Mouse (Mus musculus): ENCODE data around the gene Swsap1.

The Swsap1 gene

DNA sequence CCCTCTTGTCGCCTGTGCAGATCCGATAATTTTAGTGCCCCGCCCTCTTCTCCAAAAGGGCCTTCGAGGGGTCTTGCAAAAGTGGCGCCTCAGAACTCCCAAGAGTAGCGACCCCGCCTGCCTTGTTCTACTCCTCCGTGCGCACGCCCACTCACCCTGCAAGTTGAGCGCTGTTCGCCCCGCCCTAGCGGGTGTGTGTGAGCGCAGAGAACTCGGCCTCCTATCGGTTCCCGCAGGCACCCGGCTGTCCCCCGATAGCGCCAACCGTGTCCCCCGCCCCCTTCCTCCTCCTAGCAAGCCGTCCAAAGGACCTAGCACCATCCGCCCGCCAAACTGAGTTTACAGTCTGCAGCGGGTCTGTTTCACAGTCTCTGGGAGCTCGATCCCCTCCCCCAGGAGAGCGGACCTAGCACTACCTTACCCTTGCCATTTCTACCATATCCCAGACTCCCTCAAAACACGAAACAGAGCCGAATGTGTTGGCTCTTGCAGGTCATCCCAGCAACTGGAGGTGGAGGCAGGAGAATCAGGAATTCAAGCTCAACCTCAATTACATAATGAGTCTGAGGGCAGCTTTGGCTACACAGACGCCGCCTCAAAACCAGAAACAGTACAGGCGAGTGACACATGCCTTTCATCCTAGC, 7.0 kb downstream of the Swsap1 start:
- DNase-seq (ENCODE audit: low read depth, low spot score), result peak; percentile 73

DNA sequence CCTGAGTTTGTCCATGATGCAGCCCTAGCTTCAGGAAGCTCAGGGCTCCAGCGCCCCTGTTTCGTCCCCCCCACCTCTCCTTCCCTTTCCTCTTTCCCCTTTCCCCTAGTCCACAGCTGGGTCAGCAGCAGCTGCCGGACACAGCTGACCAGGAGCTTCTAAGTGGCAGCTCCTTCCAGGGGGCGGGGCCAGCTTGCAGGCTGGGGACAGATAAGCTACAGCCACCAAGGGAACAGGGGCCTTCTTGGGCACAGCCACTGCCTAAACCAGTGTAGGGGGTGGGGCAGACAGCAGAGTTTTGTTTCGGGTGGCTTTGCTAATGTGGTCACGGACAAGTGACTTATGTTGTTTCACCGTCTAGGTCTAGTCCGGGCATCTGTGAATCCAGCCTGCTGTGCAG, 7.9 kb downstream of the Swsap1 start, which contains the start of gene Epor:
Gene Epor, minus strand, starts transcription at position 90 of the 400 bp plus-strand sequence.
- no peak for DNase-seq (ENCODE audit: low read depth, low spot score)

DNA sequence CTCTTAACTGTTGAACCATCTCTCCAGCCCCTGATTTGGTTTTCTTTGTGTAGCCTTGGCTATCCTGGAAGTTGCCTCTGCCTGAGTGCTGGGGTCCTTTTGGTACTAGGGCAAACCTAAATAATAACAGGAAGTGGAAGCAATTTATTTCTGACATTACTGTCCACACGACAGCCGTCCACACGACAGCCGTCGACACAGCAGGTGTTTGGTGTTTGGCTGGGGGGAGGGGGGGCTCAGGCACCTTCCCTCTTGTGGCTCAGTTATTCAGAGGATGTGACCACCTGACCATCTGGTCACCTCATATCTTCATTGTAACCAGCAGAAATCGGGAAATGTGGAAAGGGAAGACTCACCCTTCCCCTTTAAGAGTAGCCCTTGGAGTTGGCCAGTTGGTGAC, 13.3 kb downstream of the Swsap1 start:
- peak; percentile 57 for DNase-seq (ENCODE audit: low read depth, low spot score)

DNA sequence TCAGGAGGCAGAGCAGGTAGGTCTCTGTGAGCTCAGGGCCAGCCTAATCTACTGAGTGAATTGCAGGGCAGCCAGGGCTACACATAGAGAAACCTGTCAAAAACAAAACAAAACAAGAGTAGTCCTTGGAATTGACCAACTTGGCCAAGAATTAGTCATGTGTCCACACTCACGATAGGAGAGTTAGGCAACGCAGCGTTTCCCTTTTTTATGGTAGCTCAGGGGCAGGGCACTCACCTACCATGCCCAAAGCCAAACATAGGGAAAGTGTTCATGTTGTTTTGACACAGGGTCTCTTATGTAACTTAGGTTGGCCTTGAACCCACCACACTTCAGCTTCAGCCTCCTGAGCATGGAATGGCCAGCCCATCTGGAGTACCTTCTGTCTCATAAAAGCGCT, 13.7 kb downstream of the Swsap1 start:
- DNase-seq (ENCODE audit: low read depth, low spot score), result no peak

DNA sequence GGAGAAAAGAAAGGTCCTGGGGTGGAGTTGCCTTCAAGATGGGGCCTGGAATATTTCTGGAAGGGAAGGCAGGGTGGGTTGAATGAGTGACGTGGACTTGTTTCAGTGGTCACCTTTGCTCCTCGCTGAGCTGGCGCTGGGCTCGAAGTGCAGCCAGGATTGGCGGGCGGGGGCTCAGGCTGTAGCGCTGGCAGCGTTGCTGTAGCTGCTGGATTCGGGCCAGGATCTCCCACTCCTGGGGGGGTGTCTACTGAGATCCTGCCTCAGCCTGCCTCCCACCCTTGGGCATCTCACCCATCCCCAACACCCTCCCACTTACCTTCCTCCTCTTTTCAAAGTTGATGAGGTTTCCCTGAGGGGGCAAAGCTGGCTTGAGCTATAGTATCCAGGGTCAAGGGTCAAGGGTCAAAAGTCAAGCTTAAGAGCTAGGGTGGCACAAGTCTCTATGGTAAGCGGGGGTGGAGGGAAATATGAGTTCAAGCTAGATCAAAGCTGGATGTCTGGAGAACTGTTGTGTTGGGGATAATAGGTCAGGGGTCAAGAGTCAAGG, 21.1 kb downstream of the Swsap1 start:
- DNase-seq (ENCODE audit: low read depth, low spot score), result no peak

DNA sequence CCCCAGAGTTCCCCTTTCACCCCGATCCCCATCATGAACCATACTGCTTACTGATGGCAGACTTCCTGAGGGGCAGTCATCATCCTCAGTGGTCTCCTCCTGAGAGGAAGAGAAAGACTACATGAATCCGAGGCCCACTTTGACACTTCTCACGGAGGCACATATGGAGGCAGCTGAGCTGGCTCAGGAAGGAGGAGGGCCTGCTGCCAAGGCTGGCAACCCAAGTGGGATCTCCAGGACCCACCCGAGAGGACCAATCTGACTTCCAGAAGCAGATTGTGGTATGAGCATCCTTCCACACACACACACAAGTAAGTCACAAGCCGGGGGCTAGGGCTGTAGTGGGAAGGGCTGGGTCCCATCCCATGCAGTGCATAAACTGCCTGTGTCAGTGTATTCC, 21.8 kb downstream of the Swsap1 start:
- no peak for DNase-seq (ENCODE audit: low read depth, low spot score)

DNA sequence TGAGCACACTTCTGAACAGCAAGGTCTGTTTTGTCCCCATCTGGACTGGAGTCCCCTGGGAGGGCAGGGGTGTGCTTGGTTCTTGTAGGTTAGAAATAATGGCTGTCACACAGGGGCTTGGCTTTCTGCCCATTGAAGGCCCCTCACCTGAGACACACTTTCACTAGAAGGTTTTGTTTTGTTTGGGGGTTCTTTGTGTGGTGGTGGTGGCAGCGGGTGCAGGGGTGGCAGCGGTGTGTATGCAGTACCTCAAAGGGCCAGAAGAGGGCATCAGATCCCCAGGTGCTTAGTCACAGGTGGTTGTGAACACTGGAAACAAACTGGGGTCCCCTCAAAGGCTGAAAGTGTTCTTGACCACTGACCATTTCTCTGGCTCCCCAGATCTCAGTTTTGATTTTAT, 22.4 kb downstream of the Swsap1 start:
- DNase-seq (ENCODE audit: low read depth, low spot score), result peak; percentile 52

DNA sequence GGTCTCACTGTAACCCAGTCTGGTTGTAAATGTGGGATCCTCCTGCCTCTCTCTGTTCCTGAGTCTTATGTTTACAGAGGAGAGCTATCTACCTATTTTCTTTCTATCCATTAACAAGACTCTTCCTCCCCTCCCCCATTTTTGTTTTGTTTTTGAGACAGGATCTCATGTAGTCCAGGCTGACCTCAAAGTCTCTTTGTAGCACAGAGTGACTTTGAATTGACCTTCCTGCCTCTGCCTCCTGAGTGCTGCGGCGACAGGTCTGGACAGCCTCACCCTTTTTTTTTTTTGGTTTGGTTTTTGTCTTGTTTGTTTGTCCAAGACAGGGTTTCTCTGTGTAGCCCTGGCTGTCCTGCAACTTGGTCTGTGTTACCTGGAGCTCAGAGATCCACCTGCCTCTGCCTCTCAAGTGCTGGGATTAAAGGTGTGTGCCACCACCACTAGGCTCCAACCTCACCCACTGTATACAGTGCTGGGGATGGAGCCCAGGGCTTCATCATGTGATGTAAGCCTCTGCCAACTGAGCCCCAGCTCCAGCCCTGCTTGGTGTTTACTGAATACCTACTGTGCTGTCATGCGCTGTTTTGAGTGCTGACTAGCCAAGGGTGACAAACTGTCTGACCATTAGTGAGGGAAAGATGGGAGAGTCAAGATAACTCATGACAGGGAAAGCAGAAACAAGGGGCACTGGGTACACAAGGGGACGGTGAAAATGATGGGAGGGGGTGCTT, 23.0 kb downstream of the Swsap1 start:
- no peak for DNase-seq (ENCODE audit: low read depth, low spot score)

DNA sequence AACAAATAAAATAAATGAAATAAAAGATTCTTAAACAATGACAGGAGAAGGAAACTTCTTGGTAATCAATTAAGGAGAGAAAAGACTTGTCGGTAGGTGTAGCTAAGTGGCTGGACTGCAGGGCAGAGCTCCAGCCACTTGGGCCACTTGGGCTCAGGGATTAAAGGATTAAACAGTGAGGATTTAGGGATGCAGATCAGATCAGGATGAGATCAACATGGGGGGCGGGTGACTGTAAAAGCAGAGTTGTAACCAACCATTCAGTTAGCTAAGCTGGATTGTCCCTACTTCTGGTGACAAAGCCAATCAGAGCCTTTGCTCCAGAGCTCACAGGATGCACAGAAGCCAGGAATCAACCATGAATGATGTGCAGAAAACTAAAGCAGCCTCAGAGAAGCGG, 28.4 kb downstream of the Swsap1 start:
- DNase-seq (ENCODE audit: low read depth, low spot score), result no peak

DNA sequence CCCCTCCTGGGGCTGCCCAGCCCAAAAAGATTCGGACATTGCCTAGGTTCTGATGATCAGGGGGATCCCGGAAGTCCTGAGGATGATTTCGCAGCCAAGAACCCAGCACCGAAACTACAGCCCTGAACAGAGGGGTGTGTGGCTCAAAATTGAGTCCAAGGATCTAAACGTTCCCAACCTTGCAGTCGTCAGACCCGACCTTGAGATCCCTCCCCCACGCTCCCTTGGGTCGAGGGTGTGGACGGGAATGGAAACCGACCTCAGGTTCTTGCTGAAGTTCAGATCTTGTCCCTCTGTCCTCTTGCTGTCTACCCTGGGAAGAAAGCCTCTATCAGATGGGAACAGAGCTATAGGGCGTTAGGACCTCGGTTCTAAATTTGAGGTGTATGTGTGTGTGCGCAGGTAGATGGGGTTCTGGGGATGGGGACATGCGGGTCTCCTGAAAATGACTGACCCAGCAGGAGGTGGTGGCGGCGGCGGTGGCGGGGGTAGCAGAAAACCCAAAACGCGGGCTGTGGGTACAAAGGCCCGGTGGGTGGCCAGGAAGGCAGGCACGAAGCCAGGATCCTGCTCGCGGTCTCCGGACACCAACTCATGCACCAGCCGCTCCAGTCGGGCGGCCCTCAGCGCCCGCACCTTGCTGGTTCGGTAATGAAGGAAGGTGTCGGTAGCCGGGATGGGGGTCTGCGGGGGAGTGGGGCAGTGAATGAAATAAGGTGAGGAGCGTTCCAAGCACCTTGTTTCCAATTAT, 32.2 kb downstream of the Swsap1 start:
- DNase-seq (ENCODE audit: low read depth, low spot score), result no peak

DNA sequence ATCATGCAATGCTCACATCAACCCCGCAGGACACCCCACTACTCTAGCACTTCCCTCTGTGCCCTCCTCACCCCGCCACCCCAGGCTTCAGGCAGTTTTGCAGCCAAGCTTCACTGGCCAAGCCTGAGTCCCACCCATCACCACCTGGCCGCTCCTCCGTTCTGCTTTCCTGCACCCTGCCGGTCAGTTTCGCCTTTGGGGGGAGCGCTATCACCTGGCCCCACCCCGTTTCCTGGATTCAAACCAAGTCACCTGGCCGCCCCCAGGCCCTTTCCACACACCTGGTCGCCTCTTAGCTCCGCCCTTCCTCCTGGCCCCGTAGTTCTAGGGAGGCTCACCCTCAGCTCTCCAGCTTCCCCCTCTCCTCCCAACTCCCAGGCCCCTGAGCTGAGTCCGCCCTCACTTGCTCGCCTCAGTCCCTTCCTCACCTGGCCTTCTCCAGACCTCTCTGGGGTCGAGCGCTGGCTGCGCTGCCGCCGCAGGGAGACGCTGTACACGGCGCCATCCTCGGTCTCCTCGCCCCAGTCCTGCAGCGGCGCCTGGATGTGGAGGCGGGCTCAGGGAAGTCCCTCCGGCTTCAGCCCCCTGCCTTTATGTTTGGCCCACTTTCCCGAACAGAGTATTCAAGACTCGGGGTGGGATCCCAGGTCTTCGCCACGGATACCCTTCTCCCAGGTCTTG, 33.0 kb downstream of the Swsap1 start:
- DNase-seq (ENCODE audit: low read depth, low spot score), result peak; percentile 67

DNA sequence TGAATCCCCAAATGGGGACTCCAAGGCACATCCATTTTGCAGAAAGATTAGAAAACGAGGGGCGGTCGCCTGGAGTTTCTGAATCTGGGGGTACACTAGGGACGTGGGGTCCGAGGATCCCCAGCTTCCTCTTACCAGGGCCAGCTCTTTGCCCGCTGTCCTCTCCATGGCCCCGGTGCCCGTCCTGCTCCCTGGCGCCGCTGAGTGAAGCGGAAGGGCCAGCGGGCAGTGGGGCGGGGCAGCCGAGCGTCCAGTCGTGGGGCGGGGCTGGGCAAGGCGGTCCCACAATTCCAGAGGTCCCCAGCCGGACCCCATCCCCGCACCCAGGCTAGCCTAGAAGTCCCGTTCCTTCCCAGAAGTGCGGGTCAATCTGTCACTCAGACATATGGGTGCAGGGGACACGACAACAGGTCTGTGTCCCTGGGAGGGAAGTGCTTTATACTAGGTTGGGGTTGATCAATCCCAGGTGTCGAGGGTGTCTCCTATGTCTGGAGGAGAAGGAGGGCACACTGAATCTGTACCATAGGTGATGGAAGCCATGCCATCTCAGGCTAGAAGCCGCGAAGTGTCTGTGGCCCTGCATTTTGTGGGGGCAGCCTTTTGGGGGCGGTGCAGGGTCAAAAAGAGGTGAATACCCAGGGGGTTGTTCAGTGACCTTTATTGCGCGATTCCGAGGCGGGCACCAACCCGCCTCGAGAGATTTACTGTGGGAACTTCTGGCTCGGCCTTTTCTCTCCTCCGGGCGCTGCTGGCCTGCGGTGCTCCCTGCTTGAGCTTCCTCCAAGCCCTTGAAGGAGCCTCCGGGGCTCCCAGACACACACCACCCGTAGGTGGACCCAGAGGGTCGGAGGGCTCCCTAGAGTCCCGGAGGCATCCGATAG, 33.9 kb downstream of the Swsap1 start, which contains the start of gene Rgl3:
Gene Rgl3, minus strand, starts transcription at position 217 of the 881 bp plus-strand sequence.
- DNase-seq (ENCODE audit: low read depth, low spot score), result no peak

DNA sequence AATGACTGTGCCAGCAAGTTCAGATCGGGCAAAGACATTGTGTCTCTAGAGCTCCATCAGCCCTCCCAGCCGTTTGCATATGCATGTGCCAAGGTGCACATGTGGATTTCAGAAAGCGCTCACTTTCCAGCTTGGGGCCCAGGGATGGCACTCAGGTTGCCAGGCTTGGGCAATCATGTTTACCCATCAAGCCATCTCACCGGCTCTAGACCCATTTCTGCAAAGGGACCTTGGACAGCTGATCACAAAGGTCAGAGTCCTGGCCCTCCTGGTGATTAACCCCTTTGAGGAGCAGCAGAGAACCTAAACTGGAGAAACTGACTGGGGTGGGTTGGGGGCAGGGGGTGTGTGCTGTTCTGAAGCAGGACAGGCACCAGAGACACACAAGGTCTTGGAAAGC, 36.7 kb downstream of the Swsap1 start:
- DNase-seq (ENCODE audit: low read depth, low spot score), result no peak

DNA sequence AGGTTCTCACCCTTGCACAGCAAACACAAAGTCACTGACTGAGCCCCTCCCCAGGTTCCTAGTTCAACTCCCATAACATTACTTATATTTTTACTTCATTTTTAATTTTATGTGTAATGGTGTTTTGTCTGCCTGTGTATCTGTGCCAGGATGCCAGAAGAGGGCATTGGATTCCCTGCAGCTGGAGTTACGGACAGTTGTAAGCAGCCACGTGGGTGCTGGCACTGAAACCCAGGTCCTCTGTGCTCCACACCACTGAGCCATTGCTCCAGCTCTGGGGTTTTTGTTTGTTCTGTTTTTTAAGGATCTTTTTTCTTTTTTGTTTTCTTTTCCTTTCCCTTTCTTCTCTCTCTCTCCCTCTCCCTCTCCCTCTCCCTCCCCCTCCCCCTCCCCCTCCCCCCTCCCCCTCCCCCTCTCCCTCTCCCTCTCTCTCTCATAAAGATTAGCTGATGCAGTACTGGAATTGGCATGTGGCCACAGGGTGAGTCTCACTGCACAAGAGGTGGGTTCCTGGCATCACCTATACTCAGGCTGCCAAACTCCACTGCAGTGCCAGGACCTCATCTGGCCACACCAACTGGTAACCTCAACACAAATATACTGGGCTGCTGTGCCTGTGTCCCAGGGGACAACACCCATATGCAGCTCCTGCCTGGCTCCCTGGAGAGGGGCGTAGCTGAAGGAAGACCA, 40.8 kb downstream of the Swsap1 start:
- no peak for DNase-seq (ENCODE audit: low read depth, low spot score)

DNA sequence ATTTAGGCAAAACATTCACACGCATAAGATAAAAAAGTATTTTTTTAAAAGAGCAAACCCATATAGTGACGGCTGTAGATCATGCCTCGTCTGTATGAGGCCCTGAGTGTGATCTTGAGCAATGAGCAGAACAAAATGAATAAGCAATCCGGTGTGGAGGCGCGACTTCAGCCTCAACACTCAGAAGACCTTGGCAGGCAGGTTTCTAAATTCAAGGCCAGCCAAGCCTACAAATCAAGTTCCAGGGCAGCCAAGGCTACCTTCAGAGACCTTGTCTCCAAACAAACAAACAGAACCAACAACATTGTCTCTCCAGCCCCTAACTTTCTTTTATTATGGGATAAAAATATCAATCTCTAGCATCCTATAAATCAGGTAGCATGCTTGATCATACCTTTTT, 44.7 kb downstream of the Swsap1 start:
- no peak for DNase-seq (ENCODE audit: low read depth, low spot score)

DNA sequence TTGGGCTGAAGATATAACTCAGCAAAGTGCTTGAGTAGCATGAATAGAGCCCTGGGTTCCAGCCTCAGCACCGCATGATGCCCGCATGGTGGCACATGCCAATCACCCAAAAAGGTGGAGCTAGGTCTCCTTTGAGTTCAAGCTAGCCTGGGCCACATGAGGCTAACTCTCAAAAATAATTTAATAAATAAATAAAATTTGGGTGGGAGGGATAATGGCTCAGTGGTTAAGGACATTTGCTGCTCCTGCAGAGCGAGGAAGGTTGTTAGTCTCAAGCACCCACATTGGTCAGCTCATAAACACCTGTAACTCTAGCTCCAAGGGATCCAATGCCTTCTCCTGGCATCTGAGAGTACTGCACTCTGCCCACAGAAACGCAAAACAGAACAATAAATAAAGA, 46.1 kb downstream of the Swsap1 start:
- no peak for DNase-seq (ENCODE audit: low read depth, low spot score)

DNA sequence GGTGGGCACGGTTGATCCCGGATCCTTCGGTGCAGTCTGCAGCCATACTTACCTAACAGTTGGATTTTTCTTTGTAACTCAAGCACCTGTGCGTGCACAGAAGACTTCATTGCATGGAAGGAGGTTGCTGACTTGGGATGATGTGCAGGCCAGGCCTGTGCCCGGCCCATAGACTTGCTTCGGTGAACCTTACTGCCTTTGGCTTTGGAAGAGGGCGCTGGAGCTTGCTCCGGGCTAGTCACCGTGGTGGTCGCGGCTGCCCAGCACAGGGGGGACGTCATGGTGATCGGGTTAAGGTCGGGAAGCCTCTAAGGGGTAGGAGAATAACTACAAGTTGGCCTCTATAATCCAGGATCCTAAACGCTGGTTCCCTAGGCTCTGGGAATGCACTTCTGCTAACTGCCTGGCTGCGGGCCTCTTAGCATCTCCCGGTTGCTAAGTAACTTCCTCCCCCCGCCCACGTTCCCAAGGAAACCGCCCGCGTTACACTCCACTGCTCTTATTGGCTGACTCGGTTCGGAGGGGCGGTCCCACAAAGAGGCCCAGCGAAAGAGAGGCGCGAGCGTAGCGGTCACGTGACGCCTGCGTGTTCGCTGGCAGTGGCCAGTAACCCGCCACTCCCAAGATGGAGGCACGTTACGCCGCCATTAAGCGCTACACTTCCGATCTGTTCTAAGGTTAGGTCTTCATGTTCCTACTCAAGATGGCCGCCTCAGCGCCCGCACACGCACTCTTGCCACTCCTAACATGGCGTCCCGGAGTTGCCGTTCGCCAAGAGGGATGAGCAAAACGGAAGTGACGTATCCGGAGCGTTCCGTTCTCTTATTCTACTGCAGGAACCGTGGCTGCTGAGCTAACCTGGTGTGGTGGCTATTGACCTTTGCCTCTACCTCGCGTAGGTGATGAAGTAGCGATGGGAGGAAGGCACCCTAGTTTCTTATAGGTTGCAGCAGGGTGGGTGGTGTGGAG, 46.9 kb downstream of the Swsap1 start, which contains the start of the genes Ccdc151 and Prkcsh:
Gene Ccdc151, minus strand, starts transcription at position 441 of the 969 bp plus-strand sequence.
Gene Prkcsh, plus strand, starts transcription at position 613 of the 969 bp plus-strand sequence.
- DNase-seq (ENCODE audit: low read depth, low spot score), result peak; percentile 96

DNA sequence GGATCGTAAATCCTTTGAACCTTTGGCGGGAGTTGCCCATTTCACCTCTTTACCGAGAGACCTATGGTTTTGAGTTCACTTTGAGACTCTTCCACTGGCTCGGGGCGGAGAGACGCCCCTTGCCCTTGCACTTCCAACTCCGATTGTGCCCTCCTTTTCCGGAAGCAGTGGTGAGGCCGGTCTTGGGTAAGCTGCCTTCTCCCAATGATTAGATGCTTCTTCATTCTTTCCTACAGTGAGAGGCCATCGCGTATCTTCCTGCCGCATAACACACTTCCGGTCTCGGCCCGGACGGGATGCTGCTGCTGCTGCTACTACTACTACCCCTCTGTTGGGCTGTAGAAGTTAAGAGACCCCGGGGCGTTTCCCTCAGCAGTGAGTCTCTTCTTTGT, 47.6 kb downstream of the Swsap1 start:
- no peak for DNase-seq (ENCODE audit: low read depth, low spot score)

DNA sequence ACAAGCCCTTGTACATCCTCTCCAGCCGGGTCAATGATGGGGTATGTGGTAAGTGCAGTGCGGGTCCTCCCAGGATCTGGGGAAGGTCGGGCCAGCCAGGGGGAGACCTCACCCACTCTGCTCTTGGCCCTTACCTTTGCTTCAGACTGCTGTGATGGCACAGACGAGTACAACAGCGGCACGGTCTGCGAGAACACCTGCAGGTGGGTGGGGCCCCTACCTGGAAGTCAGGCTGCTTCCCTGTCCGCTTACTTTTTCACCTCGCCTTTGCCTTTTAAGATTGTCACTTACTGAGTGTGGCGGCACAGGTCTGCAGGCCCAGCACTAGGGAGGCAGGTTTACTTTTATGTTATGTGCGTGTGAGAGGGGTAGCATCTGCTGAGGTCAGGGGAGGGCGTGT, 49.0 kb downstream of the Swsap1 start:
- DNase-seq (ENCODE audit: low read depth, low spot score), result no peak

Measured in A20 (cell line).